In the genomic region with DNA sequence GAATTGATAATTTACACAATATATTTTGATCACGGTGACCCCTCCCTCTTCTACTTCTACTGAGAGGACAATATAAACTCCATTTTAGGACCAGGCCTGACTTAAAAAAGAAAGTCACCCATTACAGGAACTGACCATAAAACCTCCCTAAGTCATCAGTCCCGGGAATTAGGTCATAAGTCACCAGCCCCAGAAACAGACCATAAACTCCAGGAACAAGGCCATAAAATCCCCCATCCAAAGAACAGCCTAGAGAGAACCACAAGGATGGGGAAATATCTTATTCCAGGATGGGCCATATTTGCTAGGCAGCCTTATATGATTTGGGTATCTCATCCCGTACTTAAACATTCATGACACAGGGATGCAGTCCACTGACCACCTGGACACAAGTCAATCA, we compare ENCODE assay signal across 23 mouse cellular contexts. TPM values are rescaled to one million over a fixed set of nuclear protein-coding genes. Genes with fewer than 3 reads are reported as not detected.
DNase-seq lines count a peak whose midpoint lies in the region; ATAC-seq and TF ChIP-seq lines count a peak whose summit lies in the region.
"Had no signal": no experiment of that assay in that cellular context is flagged by ENCODE, and none has a peak within 500 bp of the region (broad histone marks: within the 10 kb centered on the region; RNA-seq: fewer than 3 reads in every experiment).

No protein-coding gene starts in this region.

- H3K27me3 ChIP-seq in intestine, embryonic 14.5 days (replicated peaks; ENCODE audit: control insufficient read depth, insufficient read depth, low read length) = no peaks in the 10 kb centered on the region
- H3K27me3 ChIP-seq in intestine, embryonic 16.5 days (replicated peaks; ENCODE audit: control insufficient read depth, insufficient read depth, low read length) = no peaks in the 10 kb centered on the region
- no peaks in the 10 kb centered on the region for H3K27me3 ChIP-seq in kidney, embryonic 15.5 days
- H3K27me3 ChIP-seq in kidney, adult 2 months (replicated peaks; ENCODE audit: control insufficient read depth, insufficient read depth, low read length) = no peaks in the 10 kb centered on the region
- H3K27me3 ChIP-seq: CH12.LX; embryonic facial prominence, embryonic 12.5 days; forebrain, embryonic 13.5 days; forebrain, embryonic 15.5 days; Patski had no signal

- no peak overlapping the region for H3K4me2 ChIP-seq in intestine, embryonic 14.5 days (ENCODE audit: low read length)
- no peak overlapping the region for H3K4me2 ChIP-seq in intestine, embryonic 16.5 days (ENCODE audit: low read depth, low read length)
- H3K4me2 ChIP-seq in kidney, embryonic 15.5 days = no peak overlapping the region
- H3K4me2 ChIP-seq: embryonic facial prominence, embryonic 12.5 days; forebrain, embryonic 13.5 days; forebrain, embryonic 15.5 days had no signal

- H3K36me3 ChIP-seq in intestine, embryonic 14.5 days (ENCODE audit: control insufficient read depth, insufficient read depth, low read length) = no peaks in the 10 kb centered on the region
- no peaks in the 10 kb centered on the region for H3K36me3 ChIP-seq in intestine, embryonic 16.5 days (ENCODE audit: control insufficient read depth, insufficient read depth, low read length)
- no peaks in the 10 kb centered on the region for H3K36me3 ChIP-seq in kidney, embryonic 15.5 days
- H3K36me3 ChIP-seq in kidney, adult 2 months (ENCODE audit: control insufficient read depth, insufficient read depth, low read length) = no peaks in the 10 kb centered on the region
- H3K36me3 ChIP-seq: embryonic facial prominence, embryonic 10.5 days; embryonic facial prominence, embryonic 12.5 days; forebrain, embryonic 15.5 days; G1E had no signal

- no peaks in the 10 kb centered on the region for H3K9me3 ChIP-seq in intestine, embryonic 14.5 days (ENCODE audit: control insufficient read depth, low read length)
- no peaks in the 10 kb centered on the region for H3K9me3 ChIP-seq in intestine, embryonic 16.5 days (ENCODE audit: control insufficient read depth, low read length)
- peaks cover 7% of the 10 kb centered on the region; the same call in 1 of the 2 replicates for H3K9me3 ChIP-seq in kidney, embryonic 15.5 days (replicated peaks)
- H3K9me3 ChIP-seq: embryonic facial prominence, embryonic 10.5 days; embryonic facial prominence, embryonic 12.5 days; forebrain, embryonic 13.5 days; forebrain, embryonic 15.5 days; G1E had no signal

- no peak for TF ChIP-seq POLR2A in kidney, adult 2 months (IDR thresholded peaks at IDR 0.05; ENCODE audit: low read depth, low read length)

- H3K27ac ChIP-seq in intestine, embryonic 14.5 days (ENCODE audit: low read depth) = no peak overlapping the region
- H3K27ac ChIP-seq in intestine, embryonic 16.5 days (ENCODE audit: low read length) = no peak overlapping the region
- no peak overlapping the region for H3K27ac ChIP-seq in kidney, embryonic 15.5 days
- no peak overlapping the region for H3K27ac ChIP-seq in kidney, adult 2 months (ENCODE audit: insufficient read depth, low read depth, low read length)
- H3K27ac ChIP-seq: embryonic facial prominence, embryonic 10.5 days; embryonic facial prominence, embryonic 12.5 days; forebrain, embryonic 13.5 days; forebrain, embryonic 15.5 days had no signal

- no peak overlapping the region for H3K4me3 ChIP-seq in intestine, embryonic 14.5 days (ENCODE audit: low read depth, low read length)
- H3K4me3 ChIP-seq in intestine, embryonic 16.5 days (ENCODE audit: low read length) = no peak overlapping the region
- H3K4me3 ChIP-seq in kidney, embryonic 15.5 days (replicated peaks) = no peak overlapping the region
- no peak overlapping the region for H3K4me3 ChIP-seq in kidney, adult 2 months (ENCODE audit: insufficient read depth, low read depth, low read length)
- H3K4me3 ChIP-seq: embryonic facial prominence, embryonic 10.5 days; embryonic facial prominence, embryonic 12.5 days; forebrain, embryonic 13.5 days; forebrain, embryonic 15.5 days had no signal

- TF ChIP-seq CTCF in kidney, adult 2 months (conservative IDR thresholded peaks at IDR 0.05; ENCODE audit: insufficient read depth, insufficient read length, low read depth, low read length) = no peak

- WGBS in intestine, embryonic 14.5 days = 74% methylated on average over 3 of the region's 3 CpGs
- WGBS in intestine, embryonic 16.5 days = 69% methylated on average over 3 of the region's 3 CpGs
- WGBS in kidney, embryonic 15.5 days = 46% methylated on average over 3 of the region's 3 CpGs
- 38% methylated on average over 3 of the region's 3 CpGs for WGBS in kidney, adult 2 months

- no peak for ATAC-seq in intestine, embryonic 14.5 days (replicated peaks; ENCODE audit: low FRiP score, low TSS enrichment, low read depth)
- ATAC-seq in intestine, embryonic 16.5 days = no peak
- ATAC-seq in kidney, embryonic 15.5 days (replicated peaks; ENCODE audit: low FRiP score) = peak; percentile 56; the same call in 1 of the 2 replicates
- ATAC-seq: activated CD4-positive, CD25-positive, alpha-beta regulatory T cell, adult 4 months; CD4-positive, CD25-positive, alpha-beta regulatory T cell, adult 4 months; forebrain, embryonic 13.5 days; forebrain, embryonic 15.5 days; Patski had no signal

- H3K9ac ChIP-seq in intestine, embryonic 14.5 days (ENCODE audit: low read length) = no peak overlapping the region
- H3K9ac ChIP-seq in intestine, embryonic 16.5 days (ENCODE audit: low read depth, low read length) = no peak overlapping the region
- H3K9ac ChIP-seq in kidney, embryonic 15.5 days = no peak overlapping the region
- H3K9ac ChIP-seq: embryonic facial prominence, embryonic 12.5 days; forebrain, embryonic 13.5 days; forebrain, embryonic 15.5 days had no signal

- H3K4me1 ChIP-seq in intestine, embryonic 14.5 days (replicated peaks; ENCODE audit: control insufficient read depth, insufficient read depth, low read length) = no peaks in the 10 kb centered on the region
- no peaks in the 10 kb centered on the region for H3K4me1 ChIP-seq in intestine, embryonic 16.5 days (ENCODE audit: control insufficient read depth, insufficient read depth, low read length)
- no peaks in the 10 kb centered on the region for H3K4me1 ChIP-seq in kidney, embryonic 15.5 days
- H3K4me1 ChIP-seq in kidney, adult 2 months (ENCODE audit: control insufficient read depth, insufficient read depth, low read length) = no peaks in the 10 kb centered on the region
- H3K4me1 ChIP-seq: embryonic facial prominence, embryonic 10.5 days; embryonic facial prominence, embryonic 12.5 days; forebrain, embryonic 13.5 days; forebrain, embryonic 15.5 days had no signal

- peak; percentile 2 for DNase-seq in intestine, embryonic 14.5 days (ENCODE audit: low spot score)
- DNase-seq in kidney, adult 2 months = no peak
- DNase-seq in forelimb bud, embryonic 11.5 days (ENCODE audit: low read depth, low spot score) = peak; percentile 11
- DNase-seq: adrenal gland, adult 8-10 months; adrenal gland, postnatal 14 days; adrenal gland, postnatal 36 days; B cell, adult 2 months; cerebellum, adult 11-12 months; cerebellum, adult 2 months; cerebellum, adult 9-10 months; cerebellum, postnatal 10 days; cerebellum, postnatal 25 days had no signal

RNA-seq across cellular contexts. Expression of a gene that starts 3.6 kb away (rescaled TPM):
- polyA plus RNA-seq in intestine, embryonic 14.5 days (2014; fragmentation: Nextera tagmentation; extraction: Ambion mirVana) = 0.22 and 0.51 TPM in 2 replicates
- polyA plus RNA-seq in intestine, embryonic 16.5 days (2015; fragmentation: Nextera tagmentation; extraction: Ambion mirVana) = 0.51 and 0.59 TPM in 2 replicates
- 0.63 and 0.78 TPM in 2 replicates for polyA plus RNA-seq in kidney, embryonic 15.5 days (2015; fragmentation: Nextera tagmentation; extraction: Ambion mirVana)
- 0.41 TPM in 1 of 2 replicates, not detected in the other for polyA plus RNA-seq in kidney, adult 2 months (2012; rRNA removed)
- polyA plus RNA-seq: activated CD4-positive, CD25-positive, alpha-beta regulatory T cell, adult 4 months; CD4-positive, CD25-positive, alpha-beta regulatory T cell, adult 4 months; G1E had no signal
